Mouse (Mus musculus): ENCODE results near the gene Gclm. TPM values are rescaled to one million over a fixed set of nuclear protein-coding genes. Genes with fewer than 3 reads are reported as not detected.

Gclm gene
- polyA plus RNA-seq, 1 experiment = 107 TPM

DNA sequence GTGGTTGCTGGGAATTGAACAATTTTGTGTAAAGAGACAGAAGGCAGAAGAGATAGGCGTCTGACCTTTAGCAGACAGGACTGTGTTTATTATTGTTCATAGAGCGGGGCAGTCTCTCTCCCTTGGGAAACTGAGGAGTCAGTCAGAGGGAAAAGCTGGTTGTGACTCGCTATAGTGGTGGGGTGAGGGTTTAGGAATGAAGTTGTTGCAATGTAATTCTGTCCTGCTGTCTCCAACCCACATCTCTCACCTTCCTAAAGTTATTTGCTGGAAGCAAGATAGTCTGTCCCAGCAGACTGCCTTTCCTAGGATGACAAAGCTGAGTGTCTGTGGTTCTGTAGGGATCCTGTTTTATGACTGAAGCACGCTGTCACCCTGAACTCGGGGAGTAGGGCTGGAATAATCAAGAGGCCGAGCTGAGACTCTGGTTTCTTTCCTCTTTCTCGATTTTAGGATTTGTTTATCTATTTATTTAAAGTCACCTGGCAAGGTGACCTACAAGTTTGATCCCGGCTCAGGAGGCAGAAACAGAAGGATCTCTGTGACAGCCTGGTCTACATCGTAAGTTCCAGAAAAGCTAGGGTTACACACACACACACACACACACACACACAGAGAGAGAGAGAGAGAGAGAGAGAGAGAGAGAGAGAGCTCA lies 41.6 kb upstream of the Gclm start:
- TF ChIP-seq CTCF (IDR thresholded peaks at IDR 0.05; ENCODE audit: control insufficient read depth, insufficient read depth, low read length) (no peak), POLR2A (IDR thresholded peaks at IDR 0.05; ENCODE audit: borderline replicate concordance, control insufficient read depth, low read depth, low read length) (no peak)
- WGBS = 79% methylated on average over 9 of the region's 9 CpGs
- peaks cover 3% of the 10 kb centered on the region; the same call in 1 of the 2 replicates for H3K4me1 ChIP-seq (ENCODE audit: control insufficient read depth, insufficient read depth, low read length)

DNA sequence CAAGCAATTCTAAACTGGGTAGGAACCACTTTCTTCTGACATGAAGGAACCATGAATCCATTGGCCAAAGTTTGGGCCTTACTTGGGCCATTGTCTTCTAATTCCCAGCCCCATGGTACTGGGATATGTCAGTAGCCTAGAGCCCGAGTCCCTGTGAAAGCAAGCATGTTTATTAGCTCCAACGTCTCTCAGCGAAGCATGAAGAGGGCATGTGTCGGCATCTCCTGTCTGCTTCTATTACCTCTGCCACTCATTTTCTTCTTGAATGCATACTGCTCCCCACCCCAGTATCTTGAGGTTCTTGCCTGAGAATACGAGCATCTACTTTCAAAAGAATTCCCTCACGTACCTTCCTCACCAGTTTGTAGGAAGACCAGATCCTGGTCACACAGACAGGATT lies 39.6 kb upstream of the Gclm start:
- WGBS = 87% methylated on average over 6 of the region's 6 CpGs
- Histone ChIP-seq H3K27ac (ENCODE audit: control insufficient read depth, insufficient read depth, low read depth, low read length, poor library complexity) (no peak overlapping the region), H3K4me1 (ENCODE audit: control insufficient read depth, insufficient read depth, low read length) (no peaks in the 10 kb centered on the region; the same call in 1 of the 2 replicates), H3K4me3 (replicated peaks; ENCODE audit: control insufficient read depth, low read depth, low read length) (no peak overlapping the region)
- TF ChIP-seq POLR2A (IDR thresholded peaks at IDR 0.05; ENCODE audit: borderline replicate concordance, control insufficient read depth, low read depth, low read length) = no peak
- no peak for TF ChIP-seq CTCF (IDR thresholded peaks at IDR 0.05; ENCODE audit: control insufficient read depth, insufficient read depth, low read length)

More for the DNA sequence above, 41.6 kb upstream of the Gclm start:
- Histone ChIP-seq H3K4me3 (replicated peaks; ENCODE audit: control insufficient read depth, low read depth, low read length) (no peak overlapping the region), H3K27ac (ENCODE audit: control insufficient read depth, insufficient read depth, low read depth, low read length, poor library complexity) (no peak overlapping the region)

DNA sequence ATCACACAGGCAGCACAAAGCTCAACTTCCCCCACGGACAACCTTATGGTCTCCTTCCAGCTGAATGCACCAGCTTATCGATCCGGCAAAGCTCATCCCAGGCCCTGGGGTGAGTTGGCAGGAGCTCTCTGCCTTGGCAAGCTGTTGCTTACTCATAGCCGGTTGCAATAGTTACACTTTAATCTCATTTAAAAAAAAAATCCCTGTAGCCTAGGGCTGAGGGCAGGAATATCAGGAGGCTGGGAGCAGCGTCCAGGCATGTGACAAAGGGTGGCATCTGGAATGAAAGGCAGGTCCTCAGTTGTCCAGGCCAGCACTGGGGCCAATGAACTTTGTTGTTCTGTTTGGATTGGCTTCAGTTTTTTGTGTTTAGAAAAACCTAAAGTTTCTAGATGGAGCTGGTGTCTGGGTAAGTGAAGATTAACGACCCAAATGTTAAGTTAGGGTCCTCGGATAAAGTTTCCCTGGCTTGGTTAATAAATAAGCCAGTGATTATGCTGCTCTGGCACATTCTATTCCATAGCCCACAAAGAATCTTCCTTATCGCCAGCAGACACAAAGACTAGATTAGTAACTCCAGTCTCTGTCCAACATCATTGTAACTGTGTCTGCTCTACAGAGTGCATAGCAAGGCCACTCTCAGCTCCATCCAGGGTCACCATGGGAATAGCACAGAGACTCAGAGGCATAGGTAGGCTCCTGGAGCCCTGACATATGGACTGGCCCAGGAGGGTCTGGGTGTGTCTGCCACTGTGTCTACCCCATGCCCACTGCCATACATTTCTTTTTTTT lies 38.9 kb upstream of the Gclm start:
- TF ChIP-seq CTCF (IDR thresholded peaks at IDR 0.05; ENCODE audit: control insufficient read depth, insufficient read depth, low read length) = no peak
- TF ChIP-seq POLR2A (IDR thresholded peaks at IDR 0.05; ENCODE audit: borderline replicate concordance, control insufficient read depth, low read depth, low read length) = no peak
- Histone ChIP-seq H3K4me1 (ENCODE audit: control insufficient read depth, insufficient read depth, low read length) (no peaks in the 10 kb centered on the region; the same call in 1 of the 2 replicates), H3K27ac (ENCODE audit: control insufficient read depth, insufficient read depth, low read depth, low read length, poor library complexity) (no peak overlapping the region), H3K4me3 (replicated peaks; ENCODE audit: control insufficient read depth, low read depth, low read length) (no peak overlapping the region)
- 86% methylated on average over 8 of the region's 8 CpGs for WGBS

DNA sequence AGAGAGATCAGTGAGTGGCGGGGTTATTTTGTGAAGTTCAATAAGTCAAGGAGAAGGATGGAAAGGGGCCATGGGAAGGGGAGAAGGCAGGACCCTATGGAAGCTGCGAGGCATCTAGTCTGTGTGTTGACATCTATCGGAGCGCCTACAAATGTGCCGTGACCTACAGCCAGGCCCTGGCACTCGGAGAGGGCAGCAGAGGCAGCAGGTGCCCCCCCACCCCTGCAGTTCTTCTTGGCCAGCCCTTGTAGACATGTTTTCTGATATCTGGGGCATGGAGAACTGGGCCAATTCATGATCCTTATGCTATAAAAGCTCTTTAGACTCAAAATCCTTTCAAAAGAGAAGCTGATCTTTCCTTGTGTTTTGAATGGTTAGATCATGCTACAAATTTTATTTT lies 37.6 kb upstream of the Gclm start:
- Histone ChIP-seq H3K4me1 (ENCODE audit: control insufficient read depth, insufficient read depth, low read length) (no peaks in the 10 kb centered on the region; the same call in 1 of the 2 replicates), H3K4me3 (replicated peaks; ENCODE audit: control insufficient read depth, low read depth, low read length) (no peak overlapping the region), H3K27ac (ENCODE audit: control insufficient read depth, insufficient read depth, low read depth, low read length, poor library complexity) (no peak overlapping the region)
- TF ChIP-seq POLR2A (IDR thresholded peaks at IDR 0.05; ENCODE audit: borderline replicate concordance, control insufficient read depth, low read depth, low read length) (no peak), CTCF (IDR thresholded peaks at IDR 0.05; ENCODE audit: control insufficient read depth, insufficient read depth, low read length) (no peak)
- 88% methylated on average over 6 of the region's 6 CpGs for WGBS

DNA sequence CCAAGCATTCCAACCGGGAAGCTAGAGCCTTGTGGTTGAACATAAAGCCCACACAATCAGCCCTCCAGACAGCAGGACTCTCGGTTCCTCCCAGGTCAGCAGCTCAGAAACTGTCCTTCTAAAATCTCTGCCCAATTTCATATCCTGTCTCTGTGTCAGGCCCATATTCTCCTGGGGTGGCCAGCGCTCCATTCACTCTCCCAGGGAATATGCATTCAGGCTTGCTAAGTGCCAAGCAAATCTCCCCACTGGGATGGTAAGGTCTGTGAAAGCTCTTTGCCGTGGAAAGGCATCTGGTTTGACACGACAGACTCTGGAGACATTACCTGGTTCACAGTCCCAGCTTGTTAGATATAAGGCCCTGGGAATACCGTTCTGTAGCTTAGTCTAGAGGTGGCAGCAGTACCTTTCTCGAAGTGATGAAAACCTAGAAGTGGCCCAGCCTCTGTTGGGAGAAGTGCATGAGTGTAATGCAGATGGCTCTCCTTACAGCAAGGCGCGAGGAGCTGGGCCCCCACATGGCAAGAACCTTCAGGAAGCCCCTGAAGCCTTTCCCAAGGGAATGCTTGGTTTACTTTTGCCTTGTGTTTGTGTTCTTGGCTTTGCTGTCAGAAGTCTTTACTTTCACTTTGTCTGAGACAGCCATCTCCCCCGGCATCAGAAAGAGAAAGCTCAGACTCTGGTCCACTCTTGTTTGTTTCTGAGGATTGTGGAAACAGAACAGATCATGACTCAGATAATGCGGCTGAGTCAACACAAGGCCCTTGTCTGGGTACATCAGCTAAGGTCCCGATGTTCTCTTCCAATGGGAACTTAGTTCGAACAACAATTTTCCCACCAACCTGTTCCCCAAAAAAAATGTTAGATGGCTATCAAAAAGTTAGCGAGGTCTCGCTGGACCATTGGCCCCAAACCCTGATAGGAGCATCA lies 36.8 kb upstream of the Gclm start:
- 52% methylated on average over 15 of the region's 15 CpGs for WGBS
- no peak for TF ChIP-seq POLR2A (IDR thresholded peaks at IDR 0.05; ENCODE audit: borderline replicate concordance, control insufficient read depth, low read depth, low read length)
- H3K27ac ChIP-seq (ENCODE audit: control insufficient read depth, insufficient read depth, low read depth, low read length, poor library complexity) = no peak overlapping the region
- H3K4me3 ChIP-seq (replicated peaks; ENCODE audit: control insufficient read depth, low read depth, low read length) = no peak overlapping the region
- H3K4me1 ChIP-seq (ENCODE audit: control insufficient read depth, insufficient read depth, low read length) = no peaks in the 10 kb centered on the region; the same call in 1 of the 2 replicates

DNA sequence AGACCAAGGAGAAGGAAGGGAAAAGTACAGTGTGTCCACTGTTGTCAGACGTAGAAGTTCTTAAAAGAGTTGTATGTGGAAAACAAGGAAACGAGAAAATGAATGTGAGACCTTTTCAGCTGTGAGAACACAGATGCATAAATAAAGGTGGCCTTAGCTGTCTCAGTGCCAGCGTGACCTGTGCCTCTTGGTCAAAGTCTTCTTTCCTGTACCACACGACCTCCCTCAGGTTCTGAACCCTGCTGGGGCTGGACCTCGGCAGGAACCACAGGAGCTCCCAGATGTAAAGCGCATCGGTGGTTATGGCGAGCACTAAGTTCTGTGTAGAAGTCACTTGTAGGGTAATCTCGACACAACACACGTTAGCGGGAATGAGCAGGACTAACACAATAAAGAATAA lies 35.8 kb upstream of the Gclm start:
- Histone ChIP-seq H3K4me3 (replicated peaks; ENCODE audit: control insufficient read depth, low read depth, low read length) (no peak overlapping the region), H3K4me1 (ENCODE audit: control insufficient read depth, insufficient read depth, low read length) (no peaks in the 10 kb centered on the region; the same call in 1 of the 2 replicates), H3K27ac (ENCODE audit: control insufficient read depth, insufficient read depth, low read depth, low read length, poor library complexity) (no peak overlapping the region)
- TF ChIP-seq CTCF (IDR thresholded peaks at IDR 0.05; ENCODE audit: control insufficient read depth, insufficient read depth, low read length) = no peak
- no peak for TF ChIP-seq POLR2A (IDR thresholded peaks at IDR 0.05; ENCODE audit: borderline replicate concordance, control insufficient read depth, low read depth, low read length)
- 70% methylated on average over 11 of the region's 11 CpGs for WGBS

DNA sequence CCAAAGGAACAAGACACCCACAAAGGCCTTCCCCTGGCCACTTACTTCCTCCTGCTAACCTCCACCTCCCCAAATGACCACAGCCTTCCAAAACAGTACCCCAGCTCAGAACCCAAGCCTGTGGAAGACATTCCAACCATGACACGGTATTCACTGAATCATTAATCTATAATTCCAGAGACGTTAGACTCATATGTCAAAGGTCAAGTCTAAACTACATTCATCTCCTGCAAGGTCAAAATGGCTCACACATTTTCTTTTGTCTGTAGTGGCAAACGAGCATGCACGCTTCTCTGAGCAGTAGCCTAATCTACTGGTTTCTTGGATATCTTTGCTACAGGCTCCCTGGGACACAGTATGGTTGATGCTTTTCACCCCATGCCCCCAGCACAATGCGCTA lies 34.9 kb upstream of the Gclm start:
- no peak for TF ChIP-seq CTCF (IDR thresholded peaks at IDR 0.05; ENCODE audit: control insufficient read depth, insufficient read depth, low read length)
- Histone ChIP-seq H3K4me1 (ENCODE audit: control insufficient read depth, insufficient read depth, low read length) (no peaks in the 10 kb centered on the region; the same call in 1 of the 2 replicates), H3K27ac (ENCODE audit: control insufficient read depth, insufficient read depth, low read depth, low read length, poor library complexity) (no peak overlapping the region), H3K4me3 (replicated peaks; ENCODE audit: control insufficient read depth, low read depth, low read length) (no peak overlapping the region)
- WGBS = 76% methylated on average over 5 of the region's 5 CpGs

DNA sequence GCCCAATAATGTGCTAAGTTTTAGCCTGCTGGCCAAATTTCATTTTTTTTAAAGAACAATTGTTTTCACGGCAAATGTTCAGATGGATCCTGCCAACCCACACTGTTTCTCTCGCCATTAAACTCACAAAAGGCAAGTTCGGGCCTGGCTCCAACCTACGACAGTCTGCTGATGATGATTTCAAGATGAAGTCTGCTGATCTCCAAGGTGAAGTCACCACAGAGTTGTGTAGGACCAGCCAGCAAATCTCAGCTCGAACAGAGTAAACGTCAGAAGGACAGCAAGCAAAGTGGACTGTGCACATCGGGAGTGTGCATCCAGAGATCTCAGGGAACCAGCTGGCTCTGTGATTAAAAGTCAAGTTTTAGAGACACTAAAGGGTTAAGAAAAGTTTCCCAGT lies 34.5 kb upstream of the Gclm start:
- 86% methylated on average over 7 of the region's 7 CpGs for WGBS
- Histone ChIP-seq H3K4me3 (replicated peaks; ENCODE audit: control insufficient read depth, low read depth, low read length) (no peak overlapping the region), H3K27ac (ENCODE audit: control insufficient read depth, insufficient read depth, low read depth, low read length, poor library complexity) (no peak overlapping the region), H3K4me1 (ENCODE audit: control insufficient read depth, insufficient read depth, low read length) (no peaks in the 10 kb centered on the region; the same call in 1 of the 2 replicates)
- TF ChIP-seq POLR2A (IDR thresholded peaks at IDR 0.05; ENCODE audit: borderline replicate concordance, control insufficient read depth, low read depth, low read length) = no peak
- TF ChIP-seq CTCF (IDR thresholded peaks at IDR 0.05; ENCODE audit: control insufficient read depth, insufficient read depth, low read length) = no peak

All from bone marrow, adult 2 months (tissue).